Mouse (Mus musculus) CH12.LX (cell line): ENCODE measurements around the gene Kif15. TPM values are rescaled to one million over a fixed set of nuclear protein-coding genes. Genes with fewer than 3 reads are reported as not detected.

ENCODE experiments used
- DNase-seq: peaks from one replicate; pipeline ENCODE4 v3.0.0-alpha.2; 2013; ENCODE audit errors: extremely low read depth
- H3K27ac ChIP-seq: 2 replicates; pipeline ENCODE4 v1.5.1; 2012; ENCODE audit warnings: low read depth, mild to moderate bottlenecking, control low read depth, moderate library complexity; ENCODE audit not compliant: insufficient read depth
- H3K27me3 ChIP-seq: replicated peaks from 2 replicates; pipeline ENCODE3; 2012; ENCODE audit warnings: inconsistent platforms
- H3K36me3 ChIP-seq, 2 experiments: replicated peaks in 1 of 2; 2 replicates each; pipeline versions ENCODE3 to v1.6.1; 2012; ENCODE audit warnings: inconsistent platforms in 1 of 2, low read length in 1 of 2, mild to moderate bottlenecking in 1 of 2, mixed read lengths in 1 of 2, moderate library complexity in 1 of 2; ENCODE audit not compliant: control insufficient read depth in 1 of 2, insufficient read depth in 1 of 2
- H3K4me1 ChIP-seq, 2 experiments: 2 replicates each; pipeline ENCODE4 v1.6.1; 2012; ENCODE audit warnings: inconsistent platforms in 1 of 2, moderate library complexity in 1 of 2; ENCODE audit not compliant: insufficient read depth in 2 of 2, control insufficient read depth in 1 of 2
- H3K4me2 ChIP-seq: 2 replicates; pipeline ENCODE4 v1.6.1; 2012; ENCODE audit warnings: low read depth, mild to moderate bottlenecking, control low read depth; ENCODE audit not compliant: poor library complexity, insufficient read depth, severe bottlenecking
- H3K4me3 ChIP-seq, 3 experiments: fragments of 150-350 bp in 1 of 3; sonication (generic) in 1 of 3; replicated peaks in 1 of 3; 2 replicates each; pipeline versions ENCODE3 to v1.5.1; 2011 to 2012; ENCODE audit warnings: low read depth in 2 of 3, low read length in 2 of 3, mild to moderate bottlenecking in 2 of 3, moderate library complexity in 2 of 3, control low read depth in 1 of 3, improper control_type of control experiment in 1 of 3, inconsistent platforms in 1 of 3, mixed read lengths in 1 of 3; ENCODE audit not compliant: poor library complexity in 1 of 3
- H3K79me2 ChIP-seq: replicated peaks from 2 replicates; pipeline ENCODE4 v1.6.1; 2012; ENCODE audit warnings: mild to moderate bottlenecking, moderate library complexity; ENCODE audit not compliant: control insufficient read depth, poor library complexity, insufficient read depth, severe bottlenecking; ENCODE audit errors: extremely low read depth
- H3K9ac ChIP-seq: 2 replicates; pipeline ENCODE4 v1.6.1; 2012; ENCODE audit warnings: low read depth, mild to moderate bottlenecking, control low read depth, moderate library complexity; ENCODE audit not compliant: insufficient read depth
- H3K9me3 ChIP-seq: replicated peaks from 2 replicates; pipeline ENCODE3; 2012; ENCODE audit warnings: low read length, inconsistent platforms, mixed read lengths
- BHLHE40 ChIP-seq: IDR thresholded peaks from 2 replicates; pipeline ENCODE4 v1.6.1; 2011; ENCODE audit warnings: mild to moderate bottlenecking, low read depth, low read length, improper control_type of control experiment
- CHD2 ChIP-seq: IDR thresholded peaks from 2 replicates; pipeline ENCODE4 v1.6.1; 2011; ENCODE audit warnings: low read length, improper control_type of control experiment
- CTCF ChIP-seq, 2 experiments: IDR thresholded peaks in 1 of 2; conservative IDR thresholded peaks in 1 of 2; 2 replicates each; pipeline ENCODE4 v1.5.1; 2011 to 2012; ENCODE audit warnings: low read depth in 2 of 2, low read length in 2 of 2, improper control_type of control experiment in 1 of 2, inconsistent platforms in 1 of 2, mild to moderate bottlenecking in 1 of 2, moderate library complexity in 1 of 2
- E2F4 ChIP-seq: IDR thresholded peaks from 2 replicates; pipeline ENCODE4 v1.6.1; 2011; ENCODE audit warnings: low read depth, low read length, improper control_type of control experiment; ENCODE audit not compliant: insufficient replicate concordance
- ELF1 ChIP-seq: IDR thresholded peaks from 2 replicates; pipeline ENCODE4 v1.6.1; 2014; ENCODE audit warnings: low read depth, mild to moderate bottlenecking, inconsistent platforms, low read length, improper control_type of control experiment
- ETS1 ChIP-seq: conservative IDR thresholded peaks from 2 replicates; pipeline ENCODE4 v1.6.1; 2012; ENCODE audit warnings: low read depth, mild to moderate bottlenecking, inconsistent platforms, low read length, improper control_type of control experiment, moderate library complexity
- GABPA ChIP-seq: IDR thresholded peaks from 2 replicates; pipeline ENCODE4 v1.6.1; 2012; ENCODE audit warnings: low read depth, low read length, improper control_type of control experiment, inconsistent platforms; ENCODE audit not compliant: insufficient replicate concordance
- HCFC1 ChIP-seq: IDR thresholded peaks from 2 replicates; pipeline ENCODE4 v1.6.1; 2012; ENCODE audit warnings: low read depth, mild to moderate bottlenecking, inconsistent platforms, low read length, improper control_type of control experiment
- IRF4 ChIP-seq: IDR thresholded peaks from 2 replicates; pipeline ENCODE4 v1.6.1; 2014; ENCODE audit warnings: low read depth, mild to moderate bottlenecking, inconsistent platforms, low read length, improper control_type of control experiment
- JUN ChIP-seq: IDR thresholded peaks from 2 replicates; pipeline ENCODE4 v1.6.1; 2011; ENCODE audit warnings: low read depth, mild to moderate bottlenecking, low read length, improper control_type of control experiment, moderate library complexity; ENCODE audit not compliant: insufficient read depth
- JUND ChIP-seq: conservative IDR thresholded peaks from 2 replicates; pipeline ENCODE4 v1.6.1; 2011; ENCODE audit warnings: low read depth, low read length, improper control_type of control experiment
- KAT2A ChIP-seq: IDR thresholded peaks from 2 replicates; pipeline ENCODE4 v1.6.1; 2012; ENCODE audit warnings: low read length, improper control_type of control experiment, inconsistent platforms; ENCODE audit not compliant: insufficient replicate concordance
- MAFK ChIP-seq: IDR thresholded peaks from 2 replicates; pipeline ENCODE4 v1.6.1; 2011; ENCODE audit warnings: low read length, improper control_type of control experiment; ENCODE audit not compliant: insufficient replicate concordance
- MAX ChIP-seq: IDR thresholded peaks from 2 replicates; pipeline ENCODE4 v1.6.1; 2011; ENCODE audit warnings: low read length, improper control_type of control experiment
- MAZ ChIP-seq: IDR thresholded peaks from 2 replicates; pipeline ENCODE4 v1.6.1; 2012; ENCODE audit warnings: low read depth, mild to moderate bottlenecking, inconsistent platforms, low read length, improper control_type of control experiment, moderate library complexity
- MYC ChIP-seq: IDR thresholded peaks from 2 replicates; pipeline ENCODE4 v1.6.1; 2011; ENCODE audit warnings: low read depth, mild to moderate bottlenecking, improper control_type of control experiment, low read length
- NELFE ChIP-seq: IDR thresholded peaks from 2 replicates; pipeline ENCODE4 v1.6.1; 2011; ENCODE audit warnings: low read depth, low read length, improper control_type of control experiment
- NRF1 ChIP-seq: IDR thresholded peaks from 2 replicates; pipeline ENCODE4 v1.6.1; 2014; ENCODE audit warnings: low read depth, mild to moderate bottlenecking, inconsistent platforms, low read length, improper control_type of control experiment, moderate library complexity
- POLR2A ChIP-seq: IDR thresholded peaks from 2 replicates; pipeline ENCODE4 v1.6.1; 2011; ENCODE audit warnings: low read depth, mild to moderate bottlenecking, improper control_type of control experiment, low read length
- POLR2AphosphoS2 ChIP-seq: IDR thresholded peaks from 2 replicates; pipeline ENCODE4 v1.6.1; 2011; ENCODE audit warnings: low read depth, low read length, improper control_type of control experiment
- RAD21 ChIP-seq: IDR thresholded peaks from 2 replicates; pipeline ENCODE4 v1.6.1; 2011; ENCODE audit warnings: low read depth, mild to moderate bottlenecking, low read length, improper control_type of control experiment, moderate library complexity
- RCOR1 ChIP-seq: conservative IDR thresholded peaks from 2 replicates; pipeline ENCODE4 v1.6.1; 2012; ENCODE audit warnings: low read depth, mild to moderate bottlenecking, inconsistent platforms, low read length, improper control_type of control experiment
- SIN3A ChIP-seq: IDR thresholded peaks from 2 replicates; pipeline ENCODE4 v1.6.1; 2012; ENCODE audit warnings: low read length, improper control_type of control experiment, inconsistent platforms
- SMC3 ChIP-seq: IDR thresholded peaks from 2 replicates; pipeline ENCODE4 v1.6.1; 2011; ENCODE audit warnings: low read depth, low read length, improper control_type of control experiment
- TBP ChIP-seq: conservative IDR thresholded peaks from 2 replicates; pipeline ENCODE4 v1.6.1; 2011; ENCODE audit warnings: low read depth, low read length, improper control_type of control experiment
- TCF12 ChIP-seq: IDR thresholded peaks from 2 replicates; pipeline ENCODE4 v1.6.1; 2014; ENCODE audit warnings: low read depth, mild to moderate bottlenecking, inconsistent platforms, low read length, improper control_type of control experiment
- UBTF ChIP-seq: IDR thresholded peaks from 2 replicates; pipeline ENCODE4 v1.6.1; 2012; ENCODE audit warnings: low read depth, mild to moderate bottlenecking, inconsistent platforms, low read length, improper control_type of control experiment, moderate library complexity
- USF1 ChIP-seq: IDR thresholded peaks from 2 replicates; pipeline ENCODE4 v1.6.1; 2014; ENCODE audit warnings: low read depth, mild to moderate bottlenecking, inconsistent platforms, low read length, improper control_type of control experiment
- USF2 ChIP-seq: conservative IDR thresholded peaks from 2 replicates; pipeline ENCODE4 v1.6.1; 2011; ENCODE audit warnings: low read depth, low read length, improper control_type of control experiment
- ZKSCAN1 ChIP-seq: IDR thresholded peaks from 2 replicates; pipeline ENCODE4 v1.6.1; 2012; ENCODE audit warnings: low read depth, inconsistent platforms, low read length, improper control_type of control experiment, borderline replicate concordance
- ZNF384 ChIP-seq: IDR thresholded peaks from 2 replicates; pipeline ENCODE4 v1.6.1; 2012; ENCODE audit warnings: low read depth, low read length, improper control_type of control experiment, inconsistent platforms
- dilution Hi-C: fragments of 300-500 bp; cut with MboI; formaldehyde crosslinking; loops from 2 replicates; pipeline ENCODE4 v1.14.3; 2020; ENCODE audit warnings: low sequenced_read_pairs; ENCODE audit not compliant: extremely low pct_unique_long_range_greater_than_20kb, extremely low pct_ligation_motif_present
- in situ Hi-C: fragments of 300-500 bp; cut with MboI; formaldehyde crosslinking; loops from 3 replicates; pipeline ENCODE4 v1.14.3; 2019; ENCODE audit warnings: low sequenced_read_pairs, low pct_ligation_motif_present, low pct_unique_long_range_greater_than_20kb, mixed read lengths
- polyA plus RNA-seq: library from polyadenylated mRNA; unstranded; fragments of >175 nt; gene quantifications from 2 replicates; pipeline ENCODE4 v1.2.1, GENCODE M21; 2012; ENCODE audit warnings: low read depth; ENCODE audit not compliant: insufficient read length
- total RNA-seq, 2 experiments: library from RNA; depleted of rRNA; stranded (reverse); fragments of 300-350 nt in 1 of 2; fragments of >200 nt in 1 of 2; gene quantifications; 2 replicates each; pipeline ENCODE4 v1.2.3; 2012 to 2014

Kif15 gene
- total and polyA plus RNA-seq, 3 experiments = 51.5 to 85.4 (median 66.6) TPM

DNA sequence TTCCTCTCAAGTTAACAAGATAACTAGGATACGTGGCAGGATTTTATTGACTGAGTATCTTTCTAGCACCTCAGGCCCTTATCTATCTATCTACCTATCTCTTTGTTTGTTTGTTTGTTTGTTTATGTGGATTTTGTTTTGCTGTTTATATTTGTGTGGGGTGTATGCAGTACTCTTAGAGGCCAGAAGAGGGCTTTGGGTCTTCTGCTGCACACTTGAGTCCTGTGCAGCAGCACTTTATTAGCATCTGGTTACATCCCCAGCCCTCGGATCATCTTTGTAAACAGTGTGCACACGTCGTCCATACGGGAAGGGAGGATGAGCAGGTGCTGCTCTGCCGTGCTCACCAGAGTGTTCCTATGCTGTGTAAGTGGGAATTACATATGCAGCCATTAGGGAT is 55.2 kb downstream of the Kif15 start:
- dilution Hi-C loops = no loop called here
- Histone ChIP-seq H3K36me3 (peaks cover 61 to 91% of the 10 kb centered on the region in 2 experiments), H3K4me3 (no peak overlapping the region), H3K4me2 (no peak overlapping the region), H3K79me2 (no peaks in the 10 kb centered on the region), H3K9ac (no peak overlapping the region), H3K9me3 (no peaks in the 10 kb centered on the region)
- DNase-seq = no peak
- TF ChIP-seq SMC3 (peak; percentile 3; the same call in 1 of the 2 replicates), MAX (no peak)
- TF ChIP-seq, all 38 proteins: peak for 1
- in situ Hi-C loops = no loop called here
- H3K27ac ChIP-seq = no peak overlapping the region
- no peaks in the 10 kb centered on the region for H3K27me3 ChIP-seq
- H3K4me1 ChIP-seq = peaks cover 9 to 46% of the 10 kb centered on the region in 2 experiments

GRCm38 (mm10) chr9:123020995-123021631 is 70.3 kb downstream of the Kif15 start, which contains the start of gene Tmem42:
Gene Tmem42 (plus strand): TSS chr9:123021326.
- in situ Hi-C loops (no loop called here), dilution Hi-C loops (no loop called here)
- Histone ChIP-seq H3K9me3 (no peaks in the 10 kb centered on the region), H3K4me2 (peak within 1 kb of the TSS; percentile 96), H3K4me3 (peak within 1 kb of the TSS; percentile 74 to 95 (median 92)), H3K27ac (peak within 1 kb of the TSS; percentile 86), H3K9ac (peak within 1 kb of the TSS; percentile 92), H3K36me3 (peaks cover 3 to 35% of the 10 kb centered on the region in 2 experiments), H3K79me2 (no peaks in the 10 kb centered on the region; the same call in 1 of the 2 replicates), H3K4me1 (peaks cover 2 to 38% of the 10 kb centered on the region in 2 experiments; a peak in 2 of 4 replicates), H3K27me3 (no peaks in the 10 kb centered on the region)
- DNase-seq = peak; percentile 84
- TF ChIP-seq TBP (no peak), IRF4 (peak; percentile 51), RAD21 (no peak), CTCF (conservative IDR thresholded peaks at IDR 0.05 in 1 of 2, IDR thresholded peaks at IDR 0.05 in 1 of 2; ENCODE audit: low read depth in 2 of 2, low read length in 2 of 2) (no peak), NELFE (peak; percentile 80; the same call in 1 of the 2 replicates), JUND (no peak), MAZ (no peak), ETS1 (no peak), MAFK (0 out of 2 replicates have a peak, but pooled peaks have one; percentile 47), NRF1 (0 out of 2 replicates have a peak, but pooled peaks have one; percentile 10), GABPA (no peak), RCOR1 (no peak), USF2 (no peak), BHLHE40 (peak; percentile 78; the same call in 1 of the 2 replicates), SIN3A (peak; percentile 26; the same call in 1 of the 2 replicates), TCF12 (peak; percentile 57; the same call in 1 of the 2 replicates), KAT2A (no peak), JUN (no peak), ZNF384 (no peak), POLR2A (no peak; the same call in none of the 2 replicates), MAX (peak; percentile 50; the same call in 1 of the 2 replicates), MYC (peak; percentile 63; the same call in 1 of the 2 replicates), ELF1 (peak; percentile 60; the same call in 1 of the 2 replicates), ZKSCAN1 (peak; percentile 34; the same call in 1 of the 2 replicates), HCFC1 (peak; percentile 67), UBTF (peak; percentile 72; the same call in 1 of the 2 replicates), E2F4 (no peak), CHD2 (peak; percentile 80), POLR2AphosphoS2 (no peak), USF1 (no peak)
